Mouse (Mus musculus): Measurements from ENCODE around the gene Lrrn3. TPM values are rescaled to one million over a fixed set of nuclear protein-coding genes. Genes with fewer than 3 reads are reported as not detected.

Lrrn3 gene
- polyA plus RNA-seq, 1 experiment from 2014 or later, result 2.8 TPM

DNA sequence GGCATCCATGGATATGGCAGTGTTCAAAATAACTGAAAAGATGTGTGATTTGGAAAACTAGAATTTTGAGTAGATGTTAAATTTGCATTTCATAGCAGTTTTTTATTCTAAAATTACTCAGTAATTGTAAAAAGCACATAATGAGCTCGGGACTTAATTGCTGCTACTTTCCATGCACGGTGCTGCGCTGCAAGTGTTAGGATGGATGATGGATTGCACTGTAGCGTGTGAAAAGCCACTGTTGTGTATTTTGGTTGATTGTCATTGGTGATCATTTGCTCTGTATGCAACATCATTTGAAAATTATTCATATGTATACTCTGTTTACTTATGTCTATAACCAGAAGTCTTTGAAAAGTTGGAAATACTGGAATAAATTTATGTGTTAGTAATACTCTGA lies 68.3 kb downstream of the Lrrn3 start:
- Histone ChIP-seq H3K36me3 (ENCODE audit: insufficient read depth, low read length) (no peaks in the 10 kb centered on the region), H3K9me3 (ENCODE audit: low read length) (no peaks in the 10 kb centered on the region), H3K27ac (ENCODE audit: low read length) (no peak overlapping the region), H3K9ac (replicated peaks; ENCODE audit: low read depth) (no peak overlapping the region), H3K4me2 (replicated peaks; ENCODE audit: low read depth, low read length) (no peak overlapping the region), H3K4me3 (ENCODE audit: low read depth, low read length) (no peak overlapping the region), H3K27me3 (replicated peaks; ENCODE audit: insufficient read depth, low read length) (no peaks in the 10 kb centered on the region), H3K4me1 (ENCODE audit: insufficient read depth, low read depth, low read length) (no peaks in the 10 kb centered on the region)
- WGBS, result 72% methylated on average over 4 of the region's 4 CpGs
- no peak for DNase-seq (ENCODE audit: low spot score)
- no peak for ATAC-seq
- TF ChIP-seq CTCF (IDR thresholded peaks at IDR 0.05) (no peak), EP300 (IDR thresholded peaks at IDR 0.05) (no peak)

DNA sequence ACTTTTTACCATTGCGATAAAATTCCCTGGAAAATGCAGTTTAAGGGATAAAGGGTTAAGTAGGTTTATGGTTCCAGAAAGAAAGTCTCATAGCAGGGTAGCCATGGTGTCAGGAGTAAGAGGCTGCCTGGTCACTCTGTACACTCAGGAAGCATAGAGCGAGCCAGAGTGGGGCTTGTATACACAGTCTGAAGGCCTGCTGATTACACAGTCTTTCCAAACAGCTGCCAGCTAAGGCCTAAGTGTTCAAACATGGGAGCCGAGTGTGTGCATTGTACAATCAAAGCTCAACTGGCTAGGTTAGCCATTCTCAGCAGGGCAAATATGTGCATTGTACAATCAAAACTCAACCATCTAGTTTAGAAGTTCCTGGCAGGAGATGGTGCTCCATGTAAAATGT lies 69.1 kb downstream of the Lrrn3 start:
- H3K9me3 ChIP-seq (ENCODE audit: low read length), result no peaks in the 10 kb centered on the region
- TF ChIP-seq CTCF (IDR thresholded peaks at IDR 0.05) (no peak), EP300 (IDR thresholded peaks at IDR 0.05) (peak; percentile 33; the same call in 1 of the 2 replicates)
- H3K36me3 ChIP-seq (ENCODE audit: insufficient read depth, low read length), result no peaks in the 10 kb centered on the region
- H3K4me1 ChIP-seq (ENCODE audit: insufficient read depth, low read depth, low read length), result no peaks in the 10 kb centered on the region
- WGBS, result 20% methylated on average over 3 of the region's 3 CpGs
- no peak overlapping the region for H3K4me2 ChIP-seq (replicated peaks; ENCODE audit: low read depth, low read length)
- H3K27ac ChIP-seq (ENCODE audit: low read length), result peak overlapping the region; percentile 47
- H3K27me3 ChIP-seq (replicated peaks; ENCODE audit: insufficient read depth, low read length), result no peaks in the 10 kb centered on the region
- no peak overlapping the region for H3K4me3 ChIP-seq (ENCODE audit: low read depth, low read length)
- peak; percentile 90 for DNase-seq (ENCODE audit: low spot score)
- H3K9ac ChIP-seq (replicated peaks; ENCODE audit: low read depth), result no peak overlapping the region
- ATAC-seq, result peak; percentile 100

DNA sequence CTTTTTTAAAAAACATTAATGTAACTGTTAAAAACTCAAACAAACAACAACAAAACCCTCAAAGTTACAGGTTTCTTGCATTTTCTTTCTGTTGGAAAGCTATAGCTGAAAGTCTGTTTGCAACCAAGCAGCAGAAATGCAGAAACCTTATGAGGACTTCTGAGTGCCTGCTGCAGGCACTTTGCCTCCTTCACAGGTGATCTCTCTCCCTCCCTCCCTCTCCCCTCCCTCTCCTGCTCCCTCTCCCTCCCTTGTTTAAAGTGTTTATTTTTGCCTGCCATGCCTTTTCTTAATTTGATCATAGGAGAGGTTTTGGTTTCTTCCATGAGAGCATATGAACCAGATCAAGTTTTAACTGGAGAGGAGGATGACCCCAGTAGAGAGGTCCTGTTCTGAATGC lies 69.6 kb downstream of the Lrrn3 start:
- no peaks in the 10 kb centered on the region for H3K36me3 ChIP-seq (ENCODE audit: insufficient read depth, low read length)
- H3K4me1 ChIP-seq (ENCODE audit: insufficient read depth, low read depth, low read length), result no peaks in the 10 kb centered on the region
- peak overlapping the region; percentile 47 for H3K27ac ChIP-seq (ENCODE audit: low read length)
- H3K9ac ChIP-seq (replicated peaks; ENCODE audit: low read depth), result no peak overlapping the region
- H3K9me3 ChIP-seq (ENCODE audit: low read length), result no peaks in the 10 kb centered on the region
- no peaks in the 10 kb centered on the region for H3K27me3 ChIP-seq (replicated peaks; ENCODE audit: insufficient read depth, low read length)
- ATAC-seq (peak; percentile 52), DNase-seq (ENCODE audit: low spot score) (peak; percentile 16)
- H3K4me2 ChIP-seq (replicated peaks; ENCODE audit: low read depth, low read length), result no peak overlapping the region
- TF ChIP-seq EP300 (IDR thresholded peaks at IDR 0.05), result no peak
- no peak for TF ChIP-seq CTCF (IDR thresholded peaks at IDR 0.05)
- H3K4me3 ChIP-seq (ENCODE audit: low read depth, low read length), result no peak overlapping the region

DNA sequence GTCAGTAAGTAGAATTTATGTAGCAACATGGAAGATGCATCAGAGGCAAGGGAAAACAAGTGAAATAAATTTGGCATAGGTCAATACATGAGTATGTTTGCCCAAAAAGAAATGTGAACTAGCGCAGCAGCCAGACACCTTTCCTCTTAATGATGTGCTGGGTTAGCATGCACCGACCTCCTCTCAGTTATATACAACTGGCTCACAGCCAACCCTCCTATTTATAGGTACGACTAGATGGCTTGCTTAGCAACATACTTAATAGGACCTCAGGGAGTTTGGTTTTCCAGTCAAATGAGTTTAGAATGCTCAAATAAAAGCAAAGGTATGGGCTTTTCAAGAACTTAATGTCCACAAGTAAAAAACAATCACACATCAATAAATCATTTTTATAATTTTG lies 76.8 kb downstream of the Lrrn3 start:
- Histone ChIP-seq H3K27me3 (replicated peaks; ENCODE audit: insufficient read depth, low read length) (no peaks in the 10 kb centered on the region), H3K9me3 (ENCODE audit: low read length) (no peaks in the 10 kb centered on the region), H3K4me1 (ENCODE audit: insufficient read depth, low read depth, low read length) (no peaks in the 10 kb centered on the region), H3K36me3 (ENCODE audit: insufficient read depth, low read length) (no peaks in the 10 kb centered on the region), H3K4me2 (replicated peaks; ENCODE audit: low read depth, low read length) (no peak overlapping the region), H3K9ac (replicated peaks; ENCODE audit: low read depth) (no peak overlapping the region), H3K4me3 (ENCODE audit: low read depth, low read length) (no peak overlapping the region), H3K27ac (ENCODE audit: low read length) (no peak overlapping the region)
- 27% methylated on average over 3 of the region's 3 CpGs for WGBS
- no peak for ATAC-seq
- no peak for DNase-seq (ENCODE audit: low spot score)
- no peak for TF ChIP-seq EP300 (IDR thresholded peaks at IDR 0.05)
- no peak for TF ChIP-seq CTCF (IDR thresholded peaks at IDR 0.05)

GRCm38 (mm10) chr12:41401923-41402322 lies 84.3 kb downstream of the Lrrn3 start:
- no peaks in the 10 kb centered on the region for H3K36me3 ChIP-seq (ENCODE audit: insufficient read depth, low read length)
- no peak overlapping the region for H3K9ac ChIP-seq (replicated peaks; ENCODE audit: low read depth)
- H3K27ac ChIP-seq (ENCODE audit: low read length), result no peak overlapping the region
- no peaks in the 10 kb centered on the region for H3K4me1 ChIP-seq (ENCODE audit: insufficient read depth, low read depth, low read length)
- DNase-seq (ENCODE audit: low spot score), result no peak
- no peak overlapping the region for H3K4me2 ChIP-seq (replicated peaks; ENCODE audit: low read depth, low read length)
- no peak overlapping the region for H3K4me3 ChIP-seq (ENCODE audit: low read depth, low read length)
- no peak for ATAC-seq
- H3K9me3 ChIP-seq (ENCODE audit: low read length), result no peaks in the 10 kb centered on the region
- WGBS, result 53% methylated on average over 3 of the region's 3 CpGs
- no peaks in the 10 kb centered on the region for H3K27me3 ChIP-seq (replicated peaks; ENCODE audit: insufficient read depth, low read length)
- TF ChIP-seq CTCF (IDR thresholded peaks at IDR 0.05) (no peak), EP300 (IDR thresholded peaks at IDR 0.05) (no peak)

Measured in lung, postnatal 0 days (tissue).